Mouse (Mus musculus) lung, embryonic 15.5 days (tissue): ENCODE measurements at regions not wholly inside any gene's neighbourhood (a gene's known extent, or its start where the extent isn't known, plus 50 kb on each side); places are given as distances from the start of the nearest gene placed in this dataset.
A peak's percentile ranks its signal among the peaks of the same experiment; 100 is the strongest.

Experiments used
- ATAC-seq: fragments of 200-750 bp; cut with Nextera tagmentation; 2 replicates; pipeline ENCODE4 v1.8.0; 2017; ENCODE audit warnings: moderate number of reproducible peaks, borderline replicate concordance; ENCODE audit not compliant: low FRiP score, low TSS enrichment; ENCODE audit errors: extremely low read depth
- H3K27ac ChIP-seq: fragments of 300-500 bp; sonication (generic); 2 replicates; pipeline ENCODE4 v1.5.1; 2015; ENCODE audit warnings: moderate library complexity, mild to moderate bottlenecking, inconsistent platforms
- H3K27me3 ChIP-seq: fragments of 300-500 bp; sonication (generic); 2 replicates; pipeline ENCODE4 v1.6.1; 2015; ENCODE audit warnings: inconsistent platforms
- H3K36me3 ChIP-seq: fragments of 300-500 bp; sonication (generic); 2 replicates; pipeline ENCODE4 v1.6.1; 2015; ENCODE audit warnings: inconsistent platforms
- H3K4me1 ChIP-seq: fragments of 300-500 bp; sonication (generic); 2 replicates; pipeline ENCODE4 v1.6.1; 2015; ENCODE audit warnings: inconsistent platforms
- H3K4me2 ChIP-seq: fragments of 300-500 bp; sonication (generic); 2 replicates; pipeline ENCODE4 v1.6.1; 2015; ENCODE audit warnings: inconsistent platforms, mild to moderate bottlenecking, moderate library complexity
- H3K4me3 ChIP-seq: fragments of 300-500 bp; sonication (generic); 2 replicates; pipeline ENCODE4 v1.5.1; 2015; ENCODE audit warnings: mild to moderate bottlenecking, inconsistent platforms
- H3K9ac ChIP-seq: fragments of 300-500 bp; sonication (generic); 2 replicates; pipeline ENCODE4 v1.6.1; 2015; ENCODE audit warnings: inconsistent platforms
- H3K9me3 ChIP-seq: fragments of 300-500 bp; sonication (generic); 2 replicates; pipeline ENCODE4 v1.6.1; 2016; ENCODE audit warnings: inconsistent platforms
- WGBS: fragments of 180-500 bp; shearing (Covaris S2); methylation state at CpG from one replicate; pipeline ENCODE4 v1.1.7; 2015; 5-methylcytosine and 5-hydroxymethylcytosine counted together

DNA sequence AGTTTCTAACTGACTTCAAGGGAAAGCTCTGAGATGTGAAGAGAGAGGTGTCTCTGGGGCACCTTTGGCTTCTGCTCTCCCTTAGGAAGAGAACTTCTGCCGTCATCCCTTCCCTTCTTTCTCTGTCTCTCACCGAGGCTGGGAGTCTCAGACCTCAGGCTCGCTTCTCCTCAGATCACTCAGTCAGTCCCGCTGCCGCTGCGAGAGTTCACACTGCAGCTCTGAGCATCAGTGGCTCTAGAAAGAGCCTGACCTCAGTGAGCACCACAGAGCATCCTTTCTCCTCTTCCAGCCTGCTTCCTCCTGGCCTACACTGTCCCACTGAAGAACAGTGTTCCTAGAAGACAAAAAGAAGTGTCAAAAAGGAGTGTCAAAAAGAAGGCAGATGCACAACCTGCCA, 316.6 kb downstream of the Cd83 start:
- H3K9ac ChIP-seq: no peak overlapping the region
- H3K9me3 ChIP-seq: no peaks in the 10 kb centered on the region
- H3K36me3 ChIP-seq: no peaks in the 10 kb centered on the region
- peak overlapping the region; percentile 11 for H3K4me2 ChIP-seq
- H3K4me1 ChIP-seq: peaks cover 8% of the 10 kb centered on the region; the same call in 1 of the 2 replicates
- peaks cover 4% of the 10 kb centered on the region; the same call in 1 of the 2 replicates for H3K27me3 ChIP-seq
- H3K4me3 ChIP-seq: no peak overlapping the region
- no peak for ATAC-seq
- WGBS: 23% methylated on average over 6 of the region's 6 CpGs
- H3K27ac ChIP-seq: no peak overlapping the region

DNA sequence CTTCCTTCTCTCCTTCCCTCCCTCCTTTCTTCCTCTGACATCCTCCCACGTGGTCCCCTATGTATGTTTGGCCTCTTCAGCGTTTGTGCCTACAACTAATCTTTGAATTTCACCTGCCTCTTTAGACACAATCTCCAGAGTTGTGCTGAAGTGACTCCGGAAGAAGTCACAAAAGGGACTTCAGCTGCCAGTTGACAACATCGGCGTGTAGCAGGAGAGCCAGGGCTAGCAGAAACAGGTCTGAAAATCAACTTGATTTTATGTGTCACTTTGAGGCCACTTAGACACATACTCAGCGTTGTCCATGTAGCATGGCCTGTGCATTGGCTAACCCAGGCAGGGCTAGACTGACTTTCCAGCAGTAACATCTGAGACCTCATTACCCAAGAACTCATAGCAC, 317.2 kb downstream of the Cd83 start:
- Histone ChIP-seq H3K4me1 (peaks cover 8% of the 10 kb centered on the region; the same call in 1 of the 2 replicates), H3K4me2 (no peak overlapping the region), H3K9ac (no peak overlapping the region), H3K27me3 (peaks cover 4% of the 10 kb centered on the region; the same call in 1 of the 2 replicates), H3K9me3 (no peaks in the 10 kb centered on the region), H3K36me3 (no peaks in the 10 kb centered on the region), H3K4me3 (no peak overlapping the region), H3K27ac (no peak overlapping the region)
- ATAC-seq: no peak
- 62% methylated on average over 6 of the region's 6 CpGs for WGBS

GRCm38 (mm10) chr13:44102257-44102656, 317.7 kb downstream of the Cd83 start:
- Histone ChIP-seq H3K27ac (no peak overlapping the region), H3K36me3 (no peaks in the 10 kb centered on the region), H3K4me2 (no peak overlapping the region), H3K9me3 (no peaks in the 10 kb centered on the region), H3K4me1 (peaks cover 8% of the 10 kb centered on the region; the same call in 1 of the 2 replicates), H3K9ac (no peak overlapping the region), H3K27me3 (peaks cover 4% of the 10 kb centered on the region; the same call in 1 of the 2 replicates), H3K4me3 (no peak overlapping the region)
- WGBS: 69% methylated on average over 4 of the region's 4 CpGs
- ATAC-seq: no peak

- H3K36me3 ChIP-seq: no peaks in the 10 kb centered on the region
- no peak for ATAC-seq
Measured at GRCm38 (mm10) chr13:44103340-44103739, 318.8 kb downstream of the Cd83 start.

DNA sequence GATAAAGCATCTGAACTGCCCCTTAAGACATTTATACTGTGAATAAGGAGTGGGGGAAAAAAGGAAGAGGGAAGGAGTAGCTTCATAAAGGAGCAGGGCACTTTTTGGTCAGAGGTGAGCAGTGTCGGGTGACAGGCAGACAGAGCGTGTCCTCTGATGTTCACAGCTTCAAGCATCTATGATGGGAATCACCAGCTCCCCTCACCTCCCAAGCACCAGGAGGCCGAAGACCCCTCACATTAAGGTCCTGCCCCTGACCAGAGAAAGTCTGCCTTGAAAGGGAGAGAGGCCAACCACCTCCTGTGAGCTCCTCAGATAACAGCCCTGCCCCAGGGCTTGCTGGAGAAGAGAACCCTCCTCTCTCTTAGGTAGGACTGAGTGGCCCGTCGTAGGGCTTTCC, 320.6 kb downstream of the Cd83 start:
- 49% methylated on average over 5 of the region's 5 CpGs for WGBS
- Histone ChIP-seq H3K9me3 (no peaks in the 10 kb centered on the region), H3K4me3 (no peak overlapping the region), H3K4me2 (no peak overlapping the region), H3K27ac (no peak overlapping the region), H3K36me3 (no peaks in the 10 kb centered on the region), H3K9ac (no peak overlapping the region), H3K27me3 (peaks cover 4% of the 10 kb centered on the region; the same call in 1 of the 2 replicates), H3K4me1 (peaks cover 8% of the 10 kb centered on the region; the same call in 1 of the 2 replicates)
- ATAC-seq: no peak

More at GRCm38 (mm10) chr13:44103340-44103739, 318.8 kb downstream of the Cd83 start:
- H3K4me3 ChIP-seq: no peak overlapping the region
- peaks cover 8% of the 10 kb centered on the region; the same call in 1 of the 2 replicates for H3K4me1 ChIP-seq
- H3K9ac ChIP-seq: no peak overlapping the region
- no peak overlapping the region for H3K4me2 ChIP-seq
- no peak overlapping the region for H3K27ac ChIP-seq
- H3K9me3 ChIP-seq: no peaks in the 10 kb centered on the region
- 90% methylated on average over 7 of the region's 7 CpGs for WGBS
- peaks cover 4% of the 10 kb centered on the region; the same call in 1 of the 2 replicates for H3K27me3 ChIP-seq

- no peak for ATAC-seq
- H3K4me3 ChIP-seq: no peak overlapping the region
- H3K27me3 ChIP-seq: peaks cover 4% of the 10 kb centered on the region; the same call in 1 of the 2 replicates
- H3K9ac ChIP-seq: no peak overlapping the region
- no peak overlapping the region for H3K27ac ChIP-seq
- no peak overlapping the region for H3K4me2 ChIP-seq
- 75% methylated on average over 11 of the region's 11 CpGs for WGBS
- H3K36me3 ChIP-seq: no peaks in the 10 kb centered on the region
- no peaks in the 10 kb centered on the region for H3K9me3 ChIP-seq
- H3K4me1 ChIP-seq: no peaks in the 10 kb centered on the region
Measured at GRCm38 (mm10) chr13:44108695-44109094, 324.1 kb downstream of the Cd83 start.

DNA sequence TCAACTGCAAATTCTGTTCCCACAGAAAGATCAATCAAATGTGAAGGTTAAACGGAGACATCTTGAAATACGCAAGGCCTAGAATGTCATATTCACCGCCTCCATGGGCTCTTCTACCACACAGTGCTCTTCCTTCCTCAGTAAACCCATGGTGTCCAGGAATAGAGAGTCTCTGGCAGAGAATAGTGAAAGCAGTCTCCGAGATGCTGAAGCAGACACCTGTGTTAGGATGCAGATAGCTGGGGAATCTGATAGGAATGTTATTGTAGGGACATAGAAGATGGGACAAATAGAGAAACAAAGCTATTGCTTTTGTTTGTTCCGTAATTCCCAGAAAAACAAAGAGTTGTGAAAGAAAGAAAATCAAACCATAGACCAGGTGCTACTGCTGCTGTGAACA, 328.5 kb downstream of the Cd83 start:
- Histone ChIP-seq H3K27me3 (no peaks in the 10 kb centered on the region), H3K9me3 (no peaks in the 10 kb centered on the region), H3K27ac (no peak overlapping the region), H3K4me1 (no peaks in the 10 kb centered on the region), H3K9ac (no peak overlapping the region), H3K4me3 (no peak overlapping the region), H3K36me3 (no peaks in the 10 kb centered on the region), H3K4me2 (no peak overlapping the region)
- ATAC-seq: no peak
- WGBS: 83% methylated on average over 5 of the region's 5 CpGs

GRCm38 (mm10) chr13:44114856-44115255, 330.3 kb downstream of the Cd83 start:
- Histone ChIP-seq H3K4me1 (no peaks in the 10 kb centered on the region), H3K27me3 (no peaks in the 10 kb centered on the region), H3K4me2 (no peak overlapping the region), H3K9me3 (no peaks in the 10 kb centered on the region), H3K4me3 (no peak overlapping the region), H3K9ac (no peak overlapping the region), H3K36me3 (no peaks in the 10 kb centered on the region), H3K27ac (no peak overlapping the region)
- ATAC-seq: no peak
- 88% methylated on average over 5 of the region's 5 CpGs for WGBS

- WGBS: 53% methylated on average over 9 of the region's 9 CpGs
Measured at GRCm38 (mm10) chr13:44117841-44118240, 333.3 kb downstream of the Cd83 start.

GRCm38 (mm10) chr13:44118846-44119245, 334.3 kb downstream of the Cd83 start:
- 77% methylated on average over 6 of the region's 6 CpGs for WGBS

More at GRCm38 (mm10) chr13:44117841-44118240, 333.3 kb downstream of the Cd83 start:
- no peaks in the 10 kb centered on the region for H3K27me3 ChIP-seq
- no peaks in the 10 kb centered on the region for H3K36me3 ChIP-seq
- no peaks in the 10 kb centered on the region for H3K9me3 ChIP-seq
- H3K27ac ChIP-seq: no peak overlapping the region
- no peak overlapping the region for H3K9ac ChIP-seq
- H3K4me2 ChIP-seq: no peak overlapping the region
- ATAC-seq: no peak
- no peaks in the 10 kb centered on the region for H3K4me1 ChIP-seq
- H3K4me3 ChIP-seq: no peak overlapping the region

GRCm38 (mm10) chr13:44121241-44121671, 336.7 kb downstream of the Cd83 start:
- no peaks in the 10 kb centered on the region for H3K36me3 ChIP-seq
- no peak overlapping the region for H3K9ac ChIP-seq
- WGBS: 46% methylated on average over 7 of the region's 8 CpGs
- no peaks in the 10 kb centered on the region for H3K9me3 ChIP-seq
- H3K4me2 ChIP-seq: no peak overlapping the region
- H3K27me3 ChIP-seq: no peaks in the 10 kb centered on the region
- 0 out of 2 replicates have a peak, but pooled peaks cover 2% of the 10 kb centered on the region for H3K4me1 ChIP-seq
- no peak for ATAC-seq
- no peak overlapping the region for H3K4me3 ChIP-seq
- H3K27ac ChIP-seq: no peak overlapping the region

More at GRCm38 (mm10) chr13:44118846-44119245, 334.3 kb downstream of the Cd83 start:
- H3K4me2 ChIP-seq: no peak overlapping the region
- no peak overlapping the region for H3K27ac ChIP-seq
- H3K27me3 ChIP-seq: no peaks in the 10 kb centered on the region
- H3K4me3 ChIP-seq: no peak overlapping the region
- no peaks in the 10 kb centered on the region for H3K4me1 ChIP-seq
- no peaks in the 10 kb centered on the region for H3K36me3 ChIP-seq
- no peaks in the 10 kb centered on the region for H3K9me3 ChIP-seq
- H3K9ac ChIP-seq: no peak overlapping the region
- no peak for ATAC-seq

DNA sequence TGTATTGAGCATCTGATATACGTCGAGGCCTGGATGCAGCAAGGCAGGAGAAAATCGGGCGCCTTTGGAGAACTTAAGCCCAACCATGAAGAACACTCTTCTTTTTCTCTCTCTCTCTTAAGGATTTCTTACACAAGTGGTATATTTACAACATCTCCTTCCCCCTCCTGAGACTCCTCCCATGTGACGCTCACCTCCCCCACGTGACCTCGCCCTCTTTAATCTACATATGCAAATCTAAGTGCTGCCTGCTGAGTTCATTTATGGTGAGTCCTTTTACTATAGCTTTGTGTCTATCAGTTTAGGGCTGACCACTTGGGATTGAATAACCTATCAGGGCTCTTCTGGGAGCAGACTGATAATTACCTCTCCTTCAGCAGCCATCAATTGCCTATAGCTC, 337.4 kb downstream of the Cd83 start:
- Histone ChIP-seq H3K9me3 (no peaks in the 10 kb centered on the region), H3K4me1 (0 out of 2 replicates have a peak, but pooled peaks cover 4% of the 10 kb centered on the region), H3K27me3 (no peaks in the 10 kb centered on the region), H3K36me3 (no peaks in the 10 kb centered on the region), H3K4me3 (no peak overlapping the region), H3K4me2 (no peak overlapping the region), H3K9ac (no peak overlapping the region), H3K27ac (no peak overlapping the region)
- 79% methylated on average over 7 of the region's 7 CpGs for WGBS
- ATAC-seq: no peak
